Mouse (Mus musculus) heart, adult 2 months (tissue): ENCODE measurements around the gene Apaf1. TPM values are rescaled to one million over a fixed set of nuclear protein-coding genes. Genes with fewer than 3 reads are reported as not detected.

ENCODE experiments used
- DNase-seq, 2 experiments: peaks; one replicate each; pipeline ENCODE4 v3.0.0; 2021
- H3K27ac ChIP-seq: fragments of 200-600 bp; 2 replicates; pipeline ENCODE4 v1.8.1; 2022
- H3K27me3 ChIP-seq: fragments of 200-500 bp; 2 replicates; pipeline ENCODE4 v1.6.1; 2012; ENCODE audit warnings: mild to moderate bottlenecking, low read length, inconsistent platforms, mixed read lengths; ENCODE audit not compliant: control insufficient read depth, insufficient read depth
- H3K36me3 ChIP-seq: fragments of 200-500 bp; 2 replicates; pipeline ENCODE4 v1.6.1; 2012; ENCODE audit warnings: low read length, inconsistent platforms; ENCODE audit not compliant: control insufficient read depth, insufficient read depth
- H3K4me1 ChIP-seq: fragments of 200-500 bp; 2 replicates; pipeline ENCODE4 v1.6.1; 2011; ENCODE audit warnings: low read length; ENCODE audit not compliant: control insufficient read depth, insufficient read depth
- H3K4me3 ChIP-seq: fragments of 200-600 bp; 2 replicates; pipeline ENCODE4 v1.8.1; 2022
- H3K79me2 ChIP-seq: fragments of 200-500 bp; replicated peaks from 2 replicates; pipeline ENCODE4 v1.6.1; 2012; ENCODE audit warnings: mild to moderate bottlenecking, inconsistent platforms, low read length, moderate library complexity, mixed read lengths; ENCODE audit not compliant: control insufficient read depth, insufficient read depth
- H3K9ac ChIP-seq: fragments of 200-500 bp; 2 replicates; pipeline ENCODE4 v1.6.1; 2012; ENCODE audit warnings: low read depth, mild to moderate bottlenecking, control low read depth, inconsistent platforms, low read length, mixed read lengths
- CTCF ChIP-seq: fragments of 200-600 bp; IDR thresholded peaks from 2 replicates; pipeline ENCODE4 v1.8.1; 2022; ENCODE audit warnings: antibody characterized with exemption, mild to moderate bottlenecking, moderate library complexity
- EP300 ChIP-seq: fragments of 200-500 bp; IDR thresholded peaks from 2 replicates; pipeline ENCODE4 v1.6.1; 2011; ENCODE audit warnings: low read depth, low read length, control low read depth; ENCODE audit not compliant: insufficient read depth
- POLR2A ChIP-seq: fragments of 200-500 bp; IDR thresholded peaks from 2 replicates; pipeline ENCODE4 v1.6.1; 2011; ENCODE audit warnings: mild to moderate bottlenecking, low read depth, low read length, control low read depth; ENCODE audit not compliant: insufficient read depth
- WGBS: fragments of 180-500 bp; shearing (Covaris S2); methylation state at CpG from one replicate; pipeline ENCODE4 v1.1.7; 2018; 5-methylcytosine and 5-hydroxymethylcytosine counted together
- intact Hi-C: fragments of 180-260 bp; cut with DNase I; formaldehyde crosslinking; loops from one replicate; pipeline ENCODE4 v1.15.1; 2025
- polyA plus RNA-seq: library from polyadenylated mRNA; depleted of rRNA; stranded (reverse); fragments of >200 nt; gene quantifications from 2 replicates; pipeline ENCODE4 v1.2.3, GENCODE M21; 2012
- total RNA-seq, 2 experiments: library from RNA; stranded (reverse); gene quantifications; 2 replicates each; pipeline ENCODE4 v1.2.3; 2021

Apaf1 gene
- total and polyA plus RNA-seq, 3 experiments: 3.9 to 5.6 (median 5.2) TPM

DNA sequence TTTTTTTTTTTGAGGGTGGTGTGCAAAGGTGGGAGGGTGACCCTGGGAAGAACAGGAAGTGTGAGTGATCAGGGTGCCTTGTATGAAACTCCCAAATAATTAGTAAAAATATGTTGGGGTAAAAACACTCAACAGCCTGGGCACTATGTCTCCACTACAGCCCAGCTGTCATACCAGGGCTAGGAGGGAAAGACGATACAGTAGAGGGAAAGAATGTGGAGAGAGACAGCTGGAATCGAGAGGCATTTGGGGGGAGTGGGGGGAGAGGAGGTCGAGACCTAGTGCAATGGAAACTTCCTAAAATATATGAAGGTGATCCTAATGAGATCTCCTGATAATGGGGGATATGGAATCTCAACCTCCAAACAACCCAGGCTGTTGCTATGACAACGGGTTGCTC, 27.3 kb upstream of the Apaf1 start:
- Histone ChIP-seq H3K27me3 (no peaks in the 10 kb centered on the region), H3K36me3 (peaks cover 4% of the 10 kb centered on the region), H3K4me1 (no peaks in the 10 kb centered on the region), H3K9ac (no peak overlapping the region), H3K4me3 (no peak overlapping the region), H3K79me2 (no peaks in the 10 kb centered on the region), H3K27ac (no peak overlapping the region)
- TF ChIP-seq CTCF (no peak), POLR2A (no peak)
- no peak for DNase-seq
- 71% methylated on average over 4 of the region's 4 CpGs for WGBS
- intact Hi-C loops: no loop called here

DNA sequence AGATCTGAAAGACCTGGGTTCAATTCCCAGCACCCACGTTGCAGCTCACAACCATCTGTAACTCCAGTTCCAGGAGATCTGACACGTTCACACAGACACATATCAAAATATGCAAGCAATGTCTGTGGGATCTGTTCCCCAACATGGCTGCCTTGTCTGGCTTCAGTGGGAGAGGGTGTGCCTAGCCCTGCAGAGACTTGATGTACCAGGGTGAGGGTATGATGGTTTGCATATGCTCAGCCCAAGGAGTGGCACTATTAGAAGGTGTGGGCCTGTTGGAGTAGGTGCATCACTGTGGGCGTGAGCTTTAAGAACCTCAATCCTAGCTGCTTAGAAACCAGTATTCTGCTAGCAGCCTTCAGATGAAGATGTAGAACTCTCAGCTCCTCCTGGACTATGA, 23.4 kb upstream of the Apaf1 start:
- 77% methylated on average over 3 of the region's 3 CpGs for WGBS
- Histone ChIP-seq H3K4me3 (no peak overlapping the region), H3K27ac (no peak overlapping the region), H3K27me3 (no peaks in the 10 kb centered on the region), H3K9ac (no peak overlapping the region), H3K79me2 (no peaks in the 10 kb centered on the region), H3K4me1 (no peaks in the 10 kb centered on the region), H3K36me3 (no peaks in the 10 kb centered on the region)
- intact Hi-C loops: no loop called here
- DNase-seq: no peak
- TF ChIP-seq EP300: no peak
- TF ChIP-seq CTCF: no peak
- no peak for TF ChIP-seq POLR2A

DNA sequence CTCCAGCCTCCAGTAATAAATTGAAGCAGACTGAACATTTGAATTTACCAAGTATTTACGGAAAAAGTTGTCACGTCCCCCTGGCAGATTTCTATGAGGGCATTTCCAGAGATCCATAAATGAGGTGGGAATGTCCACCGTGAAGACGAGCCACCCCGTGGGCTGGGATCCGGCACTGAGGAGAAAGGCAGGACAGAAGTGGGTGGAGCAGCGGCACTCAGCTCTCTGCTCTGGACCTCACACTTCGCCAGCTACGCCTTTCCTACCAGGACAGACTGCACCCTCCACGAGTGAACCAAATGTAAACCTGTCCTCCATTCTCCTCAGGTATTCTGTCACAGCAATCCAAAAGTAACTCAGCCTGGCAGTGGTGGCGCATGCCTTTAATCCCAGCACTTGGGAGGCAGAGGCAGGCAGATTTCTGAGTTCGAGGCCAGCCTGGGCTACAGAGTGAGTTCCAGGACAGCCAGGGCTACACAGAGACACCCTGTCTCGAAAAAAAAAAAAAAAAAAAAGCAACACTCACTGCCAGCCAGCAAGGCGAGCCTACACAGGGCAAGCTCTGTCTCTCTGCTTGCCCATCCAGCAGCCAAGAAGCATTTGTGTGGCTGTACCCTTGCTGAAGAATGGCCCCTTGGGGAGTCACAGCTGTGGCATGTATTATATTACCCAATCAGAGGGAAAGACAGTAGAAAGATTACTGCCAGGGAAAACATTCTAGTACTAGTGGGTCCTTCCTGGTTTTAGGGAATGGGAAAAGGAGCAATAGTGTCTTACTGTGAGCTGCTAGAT, 20.4 kb upstream of the Apaf1 start:
- intact Hi-C loops: no loop called here
- Histone ChIP-seq H3K36me3 (no peaks in the 10 kb centered on the region), H3K79me2 (no peaks in the 10 kb centered on the region), H3K27ac (no peak overlapping the region), H3K9ac (no peak overlapping the region), H3K4me3 (no peak overlapping the region), H3K4me1 (no peaks in the 10 kb centered on the region), H3K27me3 (no peaks in the 10 kb centered on the region)
- TF ChIP-seq CTCF (no peak), POLR2A (no peak), EP300 (no peak)
- WGBS: 93% methylated on average over 14 of the region's 14 CpGs
- DNase-seq: no peak

DNA sequence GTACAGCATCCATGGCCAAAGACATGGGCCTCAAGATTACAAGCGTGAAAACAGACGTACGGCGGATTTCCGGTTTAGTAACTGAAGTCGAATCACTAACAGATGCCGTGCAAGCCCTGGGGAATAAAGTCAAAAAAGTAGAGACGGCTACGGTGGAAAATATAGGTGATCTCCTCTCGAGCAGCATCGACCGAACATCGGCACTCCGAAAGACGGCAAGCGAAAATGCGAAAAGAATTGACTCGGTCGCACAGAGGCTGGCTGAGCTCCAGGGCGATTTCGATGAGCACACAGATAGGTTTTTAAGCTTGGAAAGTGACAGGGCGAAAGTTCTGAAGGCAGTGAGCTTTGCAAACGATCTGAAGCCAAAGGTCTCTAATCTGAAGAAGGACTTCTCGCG, 19.4 kb upstream of the Apaf1 start:
- Histone ChIP-seq H3K36me3 (no peaks in the 10 kb centered on the region), H3K4me1 (no peaks in the 10 kb centered on the region), H3K27ac (no peak overlapping the region), H3K27me3 (no peaks in the 10 kb centered on the region), H3K4me3 (no peak overlapping the region), H3K9ac (no peak overlapping the region), H3K79me2 (no peaks in the 10 kb centered on the region)
- WGBS: 94% methylated on average over 25 of the region's 25 CpGs
- intact Hi-C loops: no loop called here
- TF ChIP-seq POLR2A: no peak
- DNase-seq: no peak

DNA sequence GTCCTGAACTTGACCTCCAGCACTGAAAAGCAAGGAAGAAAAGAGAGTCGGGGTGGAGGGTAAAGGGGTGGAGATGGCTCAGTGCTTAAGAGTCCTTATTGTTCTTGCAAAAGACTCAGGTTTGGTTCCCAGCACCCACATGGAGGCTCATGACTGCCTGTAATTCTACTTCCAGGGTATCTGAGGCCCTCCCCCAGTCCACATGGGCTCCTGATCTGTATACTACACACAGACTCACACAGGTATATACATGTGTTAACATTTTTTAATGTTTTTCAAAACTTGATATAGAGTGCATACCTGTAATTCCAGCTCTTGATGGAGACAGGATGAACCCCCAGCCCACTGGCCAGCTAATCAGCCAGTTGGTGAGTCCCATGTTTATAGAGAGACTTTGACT, 17.5 kb upstream of the Apaf1 start:
- no peaks in the 10 kb centered on the region for H3K36me3 ChIP-seq
- intact Hi-C loops: no loop called here
- 94% methylated on average over 1 of the region's 1 CpGs for WGBS

DNA sequence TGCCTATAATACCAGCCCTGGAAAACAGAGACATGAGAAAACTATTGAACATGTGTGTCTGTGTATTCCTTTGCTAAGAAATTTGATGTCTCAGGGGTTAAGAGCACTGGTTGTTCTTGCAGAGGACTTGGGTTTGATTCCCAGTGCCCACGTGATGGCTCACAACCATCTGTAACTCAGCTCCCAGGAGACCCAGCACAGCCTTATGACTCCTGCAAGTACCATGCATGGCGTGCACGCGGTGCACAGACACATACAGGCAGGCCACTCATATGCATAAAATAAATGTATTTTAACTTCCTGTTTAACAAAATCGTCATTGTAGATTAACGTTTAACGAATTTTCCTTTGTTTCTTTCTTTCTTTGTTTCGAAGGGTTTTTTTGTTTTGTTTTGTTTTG, 15.5 kb upstream of the Apaf1 start:
- no peak overlapping the region for H3K27ac ChIP-seq
- no peaks in the 10 kb centered on the region for H3K36me3 ChIP-seq
- no peaks in the 10 kb centered on the region for H3K27me3 ChIP-seq
- H3K79me2 ChIP-seq: no peaks in the 10 kb centered on the region
- TF ChIP-seq EP300 (no peak), CTCF (no peak), POLR2A (no peak)
- intact Hi-C loops: no loop called here
- no peak for DNase-seq
- WGBS: 92% methylated on average over 8 of the region's 8 CpGs
- H3K4me3 ChIP-seq: no peak overlapping the region
- H3K4me1 ChIP-seq: no peaks in the 10 kb centered on the region
- H3K9ac ChIP-seq: no peak overlapping the region

More for the DNA sequence above, 17.5 kb upstream of the Apaf1 start:
- Histone ChIP-seq H3K4me1 (no peaks in the 10 kb centered on the region), H3K4me3 (no peak overlapping the region), H3K27ac (no peak overlapping the region), H3K27me3 (no peaks in the 10 kb centered on the region), H3K79me2 (no peaks in the 10 kb centered on the region), H3K9ac (no peak overlapping the region)
- no peak for DNase-seq
- no peak for TF ChIP-seq CTCF
- TF ChIP-seq EP300: no peak
- no peak for TF ChIP-seq POLR2A
